Mouse (Mus musculus) adipose tissue, adult 10 weeks (tissue): ENCODE measurements around the gene Vwa5b2. TPM values are rescaled to one million over a fixed set of nuclear protein-coding genes. Genes with fewer than 3 reads are reported as not detected.

ENCODE experiments used
- polyA plus RNA-seq: library from polyadenylated mRNA; stranded (reverse); fragments of 350-450 nt; fragmentation: Illumina TruSeq; extraction: RNeasy Lipid Tissue Mini Kit (QIAGEN cat#74804); gene quantifications from one replicate; pipeline ENCODE4 v1.2.3, GENCODE M21; 2014; ENCODE audit warnings: low read depth, low replicate concordance

Vwa5b2 gene
- polyA plus RNA-seq, result not detected

GRCm38 (mm10) chr16:20589366-20589938 is at the start of gene Vwa5b2:
Vwa5b2 (plus strand) TSS chr16:20589471.

GRCm38 (mm10) chr16:20548096-20548948 is 40.9 kb upstream of the Vwa5b2 start, which contains the start of gene Abcf3:
Abcf3 (plus strand) TSS chr16:20548577.

GRCm38 (mm10) chr16:20611357-20612227 is 22.3 kb downstream of the Vwa5b2 start, which contains the start of the genes Eef1akmt4, Gm49333 and Alg3:
Eef1akmt4 (plus strand) TSS chr16:20611593.
Gm49333 (plus strand) TSS chr16:20611610.
Alg3 (minus strand) TSS chr16:20611735.

GRCm38 (mm10) chr16:20621191-20621990 is 32.1 kb downstream of the Vwa5b2 start, which contains the start of gene Camk2n2:
Camk2n2 (minus strand) TSS chr16:20621287.

GRCm38 (mm10) chr16:20629731-20630634 is 40.7 kb downstream of the Vwa5b2 start, which contains the start of gene Ece2:
Ece2 (plus strand) TSS chr16:20629828.

GRCm38 (mm10) chr16:20651076-20651946 is 62.0 kb downstream of the Vwa5b2 start, which contains the start of gene Psmd2:
Psmd2 (plus strand) TSS chr16:20651652.

Other genes starting within 250 kb of the Vwa5b2 start
- gene Abcc5, start 163.1 kb upstream of the Vwa5b2 start, polyA plus RNA-seq, result 55.7 TPM
- gene Eif2b5, start 90.7 kb upstream of the Vwa5b2 start, polyA plus RNA-seq, result 41.3 TPM
- gene Dvl3, start 72.5 kb upstream of the Vwa5b2 start, polyA plus RNA-seq, result 25.8 TPM
- gene Ap2m1, start 54.0 kb upstream of the Vwa5b2 start, polyA plus RNA-seq, result 227 TPM
- 46.9 TPM for gene Abcf3, start 40.9 kb upstream of the Vwa5b2 start, polyA plus RNA-seq
- gene Eef1akmt4, start 22.1 kb downstream of the Vwa5b2 start, polyA plus RNA-seq, result 6.9 TPM
- not detected for gene Gm49333, start 22.1 kb downstream of the Vwa5b2 start, polyA plus RNA-seq
- 13.1 TPM for gene Alg3, start 22.3 kb downstream of the Vwa5b2 start, polyA plus RNA-seq
- gene Camk2n2, start 31.8 kb downstream of the Vwa5b2 start, polyA plus RNA-seq, result 2.3 TPM
- gene Ece2, start 40.4 kb downstream of the Vwa5b2 start, polyA plus RNA-seq, result not detected
- 114 TPM for gene Psmd2, start 62.2 kb downstream of the Vwa5b2 start, polyA plus RNA-seq
- gene Eif4g1, start 78.8 kb downstream of the Vwa5b2 start, polyA plus RNA-seq, result 227 TPM
- gene Fam131a, start 103.8 kb downstream of the Vwa5b2 start, polyA plus RNA-seq, result 11.1 TPM
- 26.1 TPM for gene Polr2h, start 128.2 kb downstream of the Vwa5b2 start, polyA plus RNA-seq
- 10.9 TPM for gene Clcn2, start 128.3 kb downstream of the Vwa5b2 start, polyA plus RNA-seq
- 11.6 TPM for gene Chrd, start 143.7 kb downstream of the Vwa5b2 start, polyA plus RNA-seq
- 4.3 TPM for gene Thpo, start 145.0 kb downstream of the Vwa5b2 start, polyA plus RNA-seq